Mouse (Mus musculus): ENCODE results near the gene Vstm2a.

DNA sequence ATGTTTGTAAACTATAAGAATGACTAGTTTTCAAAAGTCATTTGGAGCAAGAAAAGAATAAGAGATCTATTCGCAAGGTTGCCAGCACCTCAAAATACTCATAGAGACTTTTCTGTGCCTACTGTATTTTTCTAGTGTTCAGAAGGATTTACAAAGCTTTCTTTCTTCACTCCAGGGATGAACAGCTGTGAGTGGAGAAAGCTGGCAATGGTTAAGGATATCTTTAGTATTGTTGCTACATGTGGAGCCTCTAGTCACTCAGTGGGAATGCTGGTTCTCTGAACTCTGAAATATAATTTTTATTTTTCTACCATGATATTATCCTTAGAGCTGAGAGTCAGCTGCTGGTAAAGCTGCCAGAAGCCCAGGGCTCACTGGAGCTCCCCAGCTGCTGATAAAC lies 10.9 kb downstream of the Vstm2a start:
- TF ChIP-seq CTCF (IDR thresholded peaks at IDR 0.05; ENCODE audit: low read depth): no peak
- TF ChIP-seq EP300 (IDR thresholded peaks at IDR 0.05; ENCODE audit: low read depth): no peak

All from liver, postnatal 0 days (tissue).